Mouse (Mus musculus) spleen, adult 18-20 months (tissue): ENCODE results near the gene Pola1.
"Not testable (repeated sequence)": the region's sequence is repeated elsewhere in the genome, so short reads cannot be mapped to it uniquely, and the experiment has no call there.

Experiments
- DNase-seq, 2 experiments: peaks; one replicate each; pipeline ENCODE4 v3.0.0; 2022; ENCODE audit warnings: mixed read lengths in 2 of 2

Gene Pola1

GRCm38 (mm10) chrX:93429738-93430260 is 202.2 kb downstream of the Pola1 start:
- DNase-seq: no peak

- DNase-seq: no peak
Measured at GRCm38 (mm10) chrX:93428956-93429737, 202.8 kb downstream of the Pola1 start.

- DNase-seq: not testable (repeated sequence)
Measured at GRCm38 (mm10) chrX:93400871-93401270, 231.1 kb downstream of the Pola1 start.

GRCm38 (mm10) chrX:93397089-93397488 is 234.9 kb downstream of the Pola1 start:
- no peak for DNase-seq

GRCm38 (mm10) chrX:93377285-93377972 is 254.5 kb downstream of the Pola1 start:
- DNase-seq: no peak

- DNase-seq: no peak
Measured at GRCm38 (mm10) chrX:93373503-93373902, 258.5 kb downstream of the Pola1 start.

GRCm38 (mm10) chrX:93369708-93370107 is 262.2 kb downstream of the Pola1 start:
- no peak for DNase-seq

GRCm38 (mm10) chrX:93368211-93368610 is 263.7 kb downstream of the Pola1 start:
- no peak for DNase-seq

- no peak for DNase-seq
Measured at GRCm38 (mm10) chrX:93321336-93321735, 310.6 kb downstream of the Pola1 start.

- no peak for DNase-seq
Measured at GRCm38 (mm10) chrX:93319979-93320378, 312.0 kb downstream of the Pola1 start.

GRCm38 (mm10) chrX:93317577-93317976 is 314.4 kb downstream of the Pola1 start:
- no peak for DNase-seq

- no peak for DNase-seq
Measured at GRCm38 (mm10) chrX:93305780-93306179, 326.2 kb downstream of the Pola1 start.

GRCm38 (mm10) chrX:93301798-93302197 is 330.2 kb downstream of the Pola1 start:
- no peak for DNase-seq

- DNase-seq: no peak
Measured at GRCm38 (mm10) chrX:93300183-93300815, 331.7 kb downstream of the Pola1 start.

- no peak for DNase-seq
Measured at GRCm38 (mm10) chrX:93299771-93300170, 332.2 kb downstream of the Pola1 start.

GRCm38 (mm10) chrX:93299046-93299626 is 332.8 kb downstream of the Pola1 start:
- no peak for DNase-seq

GRCm38 (mm10) chrX:93297001-93297441 is 334.9 kb downstream of the Pola1 start:
- no peak for DNase-seq

GRCm38 (mm10) chrX:93295819-93296218 is 336.1 kb downstream of the Pola1 start:
- no peak for DNase-seq

GRCm38 (mm10) chrX:93294736-93295490 is 337.0 kb downstream of the Pola1 start:
- DNase-seq: no peak

- DNase-seq: no peak
Measured at GRCm38 (mm10) chrX:93292031-93292430, 339.9 kb downstream of the Pola1 start.

- no peak for DNase-seq
Measured at GRCm38 (mm10) chrX:93289851-93290380, 342.0 kb downstream of the Pola1 start.

- no peak for DNase-seq
Measured at GRCm38 (mm10) chrX:93289076-93289475, 342.9 kb downstream of the Pola1 start.
